ENCODE assay signal across 15 mouse cellular contexts in genomic region chr12:80005227-80005919, GRCm38 (mm10).
A peak's percentile ranks its signal among the peaks of the same experiment; 100 is the strongest.
DNase-seq lines count a peak whose midpoint lies in the region; ATAC-seq and TF ChIP-seq lines count a peak whose summit lies in the region.
"Had no signal": no experiment of that assay in that cellular context is flagged by ENCODE, and none has a peak within 500 bp of the region (broad histone marks: within the 10 kb centered on the region; RNA-seq: fewer than 3 reads in every experiment).

No protein-coding gene starts in this region.

- peaks cover 48% of the 10 kb centered on the region for H3K4me1 ChIP-seq in heart, embryonic 10.5 days
- peaks cover 38% of the 10 kb centered on the region for H3K4me1 ChIP-seq in spleen, adult 2 months (ENCODE audit: control insufficient read depth, insufficient read depth, insufficient read length)
- peaks cover 38% of the 10 kb centered on the region for H3K4me1 ChIP-seq in heart, embryonic 15.5 days (replicated peaks)

- H3K9me3 ChIP-seq in heart, embryonic 10.5 days: no peaks in the 10 kb centered on the region
- no peaks in the 10 kb centered on the region for H3K9me3 ChIP-seq in heart, embryonic 15.5 days (replicated peaks)
- H3K9me3 ChIP-seq: hindbrain, embryonic 12.5 days; stomach, embryonic 15.5 days had no signal

- no peak for TF ChIP-seq POLR2A in spleen, adult 2 months (IDR thresholded peaks at IDR 0.05; ENCODE audit: low read depth, low read length)

- TF ChIP-seq CTCF in spleen, adult 2 months (IDR thresholded peaks at IDR 0.05; ENCODE audit: extremely low read depth, insufficient read depth, insufficient read length, insufficient replicate concordance): peak; percentile 17; the same call in 1 of the 2 replicates

- no peak for ATAC-seq in heart, embryonic 15.5 days (replicated peaks; ENCODE audit: insufficient number of reproducible peaks, insufficient read depth, low FRiP score, low read depth)

- no peak overlapping the region for H3K4me3 ChIP-seq in heart, embryonic 10.5 days
- H3K4me3 ChIP-seq in spleen, adult 2 months (ENCODE audit: extremely low read depth, insufficient read depth, insufficient read length): no peak overlapping the region
- H3K4me3 ChIP-seq in heart, embryonic 15.5 days: no peak overlapping the region
- H3K4me3 ChIP-seq: hindbrain, embryonic 12.5 days; myocyte; stomach, embryonic 15.5 days had no signal

- H3K36me3 ChIP-seq in heart, embryonic 10.5 days: no peaks in the 10 kb centered on the region
- H3K36me3 ChIP-seq in spleen, adult 2 months (ENCODE audit: control insufficient read depth, insufficient read depth, low read length): no peaks in the 10 kb centered on the region
- H3K36me3 ChIP-seq in heart, embryonic 15.5 days: no peaks in the 10 kb centered on the region
- H3K36me3 ChIP-seq: hindbrain, embryonic 12.5 days; stomach, embryonic 15.5 days had no signal

- WGBS in heart, embryonic 10.5 days: 85% methylated on average over 13 of the region's 13 CpGs
- WGBS in spleen, adult 2 months: 70% methylated on average over 13 of the region's 13 CpGs
- 86% methylated on average over 13 of the region's 13 CpGs for WGBS in heart, embryonic 15.5 days

- H3K27ac ChIP-seq in heart, embryonic 10.5 days: peak overlapping the region; percentile 72
- H3K27ac ChIP-seq in spleen, adult 2 months (ENCODE audit: insufficient read depth, low read length): no peak overlapping the region
- H3K27ac ChIP-seq in heart, embryonic 15.5 days: peak overlapping the region; percentile 77
- H3K27ac ChIP-seq: hindbrain, embryonic 12.5 days; stomach, embryonic 15.5 days had no signal

- no peaks in the 10 kb centered on the region for H3K27me3 ChIP-seq in heart, embryonic 10.5 days (ENCODE audit: insufficient read depth, poor library complexity, severe bottlenecking)
- H3K27me3 ChIP-seq in spleen, adult 2 months (ENCODE audit: control insufficient read depth, insufficient read depth, low read length): no peaks in the 10 kb centered on the region
- H3K27me3 ChIP-seq in heart, embryonic 15.5 days: no peaks in the 10 kb centered on the region
- H3K27me3 ChIP-seq: hindbrain, embryonic 12.5 days; stomach, embryonic 15.5 days had no signal

- H3K4me2 ChIP-seq in heart, embryonic 15.5 days: no peak overlapping the region
- H3K4me2 ChIP-seq: hindbrain, embryonic 12.5 days; lung, embryonic 14.5 days; stomach, embryonic 15.5 days had no signal

- no peak overlapping the region for H3K9ac ChIP-seq in heart, embryonic 15.5 days
- H3K9ac ChIP-seq: hindbrain, embryonic 12.5 days; lung, embryonic 14.5 days; stomach, embryonic 15.5 days had no signal

- DNase-seq in heart, embryonic 10.5 days (ENCODE audit: low spot score): no peak
- no peak for DNase-seq in heart, postnatal 36 days
- no peak for DNase-seq in spleen, adult 2 months (ENCODE audit: low read depth in 1 of 2, low spot score in 2 of 2)
- no peak for DNase-seq in spleen, adult 12 weeks (ENCODE audit: low spot score)
- DNase-seq in thymus, postnatal 10 days (ENCODE audit: low spot score in 2 of 2): no peak
- DNase-seq in cerebellum, adult 8-10 months: no peak
- DNase-seq: cerebellum, adult 11-12 months; layer of hippocampus, adult 9-11 months; lung, embryonic 14.5 days; right cerebral cortex, postnatal 14 days; thymus, postnatal 36 days had no signal

- intact Hi-C loops in heart, postnatal 36 days (cut with DNase I): no loop called here
